Mouse (Mus musculus): Measurements from ENCODE around the gene Alg6. TPM values are rescaled to one million over a fixed set of nuclear protein-coding genes. Genes with fewer than 3 reads are reported as not detected.

Alg6 gene
- 20.0 and 21.9 TPM in 2 replicates for polyA plus RNA-seq (2015; fragmentation: Nextera tagmentation; extraction: Ambion mirVana)

DNA sequence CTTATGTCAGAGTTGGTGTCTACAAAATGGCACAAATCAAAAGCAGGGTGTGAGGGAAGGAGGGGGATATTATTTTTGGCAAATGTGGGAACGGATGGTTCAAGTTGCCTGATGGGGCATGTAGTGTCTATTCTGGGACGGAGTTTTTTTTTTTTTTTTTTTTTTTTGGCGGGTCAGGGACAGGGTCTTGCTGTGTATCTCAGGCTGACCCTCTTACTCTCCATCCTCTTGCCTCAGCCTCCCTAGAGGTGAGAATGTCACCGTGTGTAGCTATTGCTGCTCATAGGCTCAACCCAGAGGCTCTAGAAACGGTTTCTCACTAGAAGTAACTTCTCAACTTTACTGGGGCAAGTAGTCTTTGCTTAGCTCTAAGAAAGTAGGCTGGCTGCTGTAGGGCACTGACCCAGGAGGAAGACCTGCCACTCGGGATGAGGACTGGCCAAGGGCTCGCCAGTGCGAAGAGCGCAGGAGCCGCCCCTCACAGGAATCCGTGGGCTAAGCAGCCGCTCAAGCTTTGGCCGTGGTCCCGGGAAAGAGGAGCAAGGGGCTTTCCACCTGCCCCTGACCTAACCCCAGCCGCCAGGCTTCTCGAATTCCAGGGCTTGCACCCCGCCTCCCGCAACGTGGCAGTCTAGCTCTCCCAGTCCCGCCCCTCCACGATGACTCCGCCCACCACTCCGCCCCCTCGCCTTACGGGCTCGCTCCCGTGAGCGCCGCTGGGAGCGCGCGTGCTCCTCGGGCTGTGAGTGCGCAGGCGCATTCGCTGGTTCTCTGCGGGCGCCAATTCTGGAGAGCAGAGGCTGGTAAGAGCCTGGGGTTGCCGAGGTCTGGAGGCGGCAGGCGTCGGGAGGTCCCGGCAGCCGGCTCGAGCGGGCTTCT is at the start of gene Alg6:
Gene Alg6, plus strand, starts transcription at position 761 of the 879 bp plus-strand sequence.
- ATAC-seq (ENCODE audit: insufficient number of reproducible peaks, insufficient read depth, low FRiP score, low TSS enrichment, low read depth): peak; percentile 91
- H3K36me3 ChIP-seq: peaks cover 7% of the 10 kb centered on the region
- peak within 1 kb of the TSS; percentile 81 for H3K27ac ChIP-seq
- H3K4me2 ChIP-seq: peak within 1 kb of the TSS; percentile 73
- 3% methylated on average over 46 of the region's 46 CpGs for WGBS
- no peaks in the 10 kb centered on the region for H3K27me3 ChIP-seq
- H3K9ac ChIP-seq: peak within 1 kb of the TSS; percentile 90
- peak within 1 kb of the TSS; percentile 73 for H3K4me3 ChIP-seq
- peaks cover 6% of the 10 kb centered on the region; the same call in 1 of the 2 replicates for H3K4me1 ChIP-seq
- no peaks in the 10 kb centered on the region for H3K9me3 ChIP-seq

DNA sequence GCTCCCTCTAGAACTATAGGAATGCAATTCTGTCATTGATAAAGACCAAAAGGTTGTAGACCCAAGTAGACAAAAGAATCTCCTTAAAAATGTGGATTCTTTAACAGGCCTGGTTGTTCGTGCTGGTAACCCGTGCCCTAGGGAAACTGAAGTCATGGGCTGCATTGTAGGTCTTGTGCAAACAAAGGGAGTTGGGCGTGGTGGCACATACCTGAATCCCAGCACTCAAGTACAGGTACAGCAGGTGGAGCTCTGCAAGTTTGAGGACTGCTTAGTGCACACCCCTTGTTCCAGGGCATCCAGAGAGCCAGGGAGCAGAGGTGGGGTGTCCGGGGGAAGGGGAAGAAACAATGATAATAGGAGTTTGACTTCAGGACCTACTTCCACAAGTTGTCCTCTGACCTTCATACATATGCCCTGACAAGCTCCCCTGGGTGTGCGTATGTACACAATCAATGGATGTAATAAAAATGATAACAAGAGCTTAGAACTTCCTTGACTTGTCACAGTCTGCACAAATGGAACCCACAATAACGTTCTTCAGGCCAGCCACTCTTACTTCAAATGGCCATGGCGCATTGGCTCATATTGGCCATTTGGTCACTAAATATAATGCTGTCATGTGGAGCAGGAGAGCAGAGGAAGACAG is 45.1 kb upstream of the Alg6 start:
- H3K27ac ChIP-seq: no peak overlapping the region
- H3K9ac ChIP-seq: no peak overlapping the region
- 86% methylated on average over 7 of the region's 7 CpGs for WGBS
- H3K9me3 ChIP-seq: no peaks in the 10 kb centered on the region
- peaks cover 15% of the 10 kb centered on the region for H3K27me3 ChIP-seq
- no peaks in the 10 kb centered on the region for H3K4me1 ChIP-seq
- no peak overlapping the region for H3K4me2 ChIP-seq
- no peaks in the 10 kb centered on the region for H3K36me3 ChIP-seq
- H3K4me3 ChIP-seq: no peak overlapping the region
- no peak for ATAC-seq (ENCODE audit: insufficient number of reproducible peaks, insufficient read depth, low FRiP score, low TSS enrichment, low read depth)

GRCm38 (mm10) chr4:99675191-99675590 is 40.3 kb upstream of the Alg6 start:
- no peak overlapping the region for H3K4me2 ChIP-seq
- no peak for ATAC-seq (ENCODE audit: insufficient number of reproducible peaks, insufficient read depth, low FRiP score, low TSS enrichment, low read depth)
- H3K27me3 ChIP-seq: no peaks in the 10 kb centered on the region
- H3K4me1 ChIP-seq: no peaks in the 10 kb centered on the region
- no peaks in the 10 kb centered on the region for H3K36me3 ChIP-seq
- H3K9ac ChIP-seq: no peak overlapping the region
- H3K27ac ChIP-seq: no peak overlapping the region
- no peak overlapping the region for H3K4me3 ChIP-seq
- no peaks in the 10 kb centered on the region for H3K9me3 ChIP-seq

GRCm38 (mm10) chr4:99683941-99684340 is 31.5 kb upstream of the Alg6 start:
- Histone ChIP-seq H3K4me2 (no peak overlapping the region), H3K9me3 (no peaks in the 10 kb centered on the region), H3K4me1 (no peaks in the 10 kb centered on the region), H3K4me3 (no peak overlapping the region), H3K27me3 (no peaks in the 10 kb centered on the region), H3K36me3 (no peaks in the 10 kb centered on the region), H3K27ac (no peak overlapping the region), H3K9ac (no peak overlapping the region)
- WGBS: 88% methylated on average over 6 of the region's 6 CpGs
- no peak for ATAC-seq (ENCODE audit: insufficient number of reproducible peaks, insufficient read depth, low FRiP score, low TSS enrichment, low read depth)

GRCm38 (mm10) chr4:99686308-99686707 is 29.2 kb upstream of the Alg6 start:
- no peak overlapping the region for H3K9ac ChIP-seq
- no peak for ATAC-seq (ENCODE audit: insufficient number of reproducible peaks, insufficient read depth, low FRiP score, low TSS enrichment, low read depth)
- H3K27me3 ChIP-seq: no peaks in the 10 kb centered on the region
- H3K9me3 ChIP-seq: no peaks in the 10 kb centered on the region
- no peak overlapping the region for H3K27ac ChIP-seq
- no peak overlapping the region for H3K4me3 ChIP-seq
- no peaks in the 10 kb centered on the region for H3K36me3 ChIP-seq
- WGBS: 39% methylated on average over 5 of the region's 5 CpGs
- no peak overlapping the region for H3K4me2 ChIP-seq
- H3K4me1 ChIP-seq: no peaks in the 10 kb centered on the region

- no peak overlapping the region for H3K27ac ChIP-seq
- H3K9me3 ChIP-seq: no peaks in the 10 kb centered on the region
- no peak overlapping the region for H3K4me2 ChIP-seq
- H3K4me3 ChIP-seq: no peak overlapping the region
- WGBS: 90% methylated on average over 6 of the region's 6 CpGs
- H3K9ac ChIP-seq: no peak overlapping the region
- ATAC-seq (ENCODE audit: insufficient number of reproducible peaks, insufficient read depth, low FRiP score, low TSS enrichment, low read depth): no peak
- H3K36me3 ChIP-seq: no peaks in the 10 kb centered on the region
- peaks cover 6% of the 10 kb centered on the region; the same call in 1 of the 2 replicates for H3K4me1 ChIP-seq
- no peaks in the 10 kb centered on the region for H3K27me3 ChIP-seq
Measured at GRCm38 (mm10) chr4:99712583-99713183, 2.8 kb upstream of the Alg6 start.

GRCm38 (mm10) chr4:99713971-99714370 is 1.5 kb upstream of the Alg6 start:
- ATAC-seq (ENCODE audit: insufficient number of reproducible peaks, insufficient read depth, low FRiP score, low TSS enrichment, low read depth): no peak
- WGBS: 82% methylated on average over 6 of the region's 6 CpGs

DNA sequence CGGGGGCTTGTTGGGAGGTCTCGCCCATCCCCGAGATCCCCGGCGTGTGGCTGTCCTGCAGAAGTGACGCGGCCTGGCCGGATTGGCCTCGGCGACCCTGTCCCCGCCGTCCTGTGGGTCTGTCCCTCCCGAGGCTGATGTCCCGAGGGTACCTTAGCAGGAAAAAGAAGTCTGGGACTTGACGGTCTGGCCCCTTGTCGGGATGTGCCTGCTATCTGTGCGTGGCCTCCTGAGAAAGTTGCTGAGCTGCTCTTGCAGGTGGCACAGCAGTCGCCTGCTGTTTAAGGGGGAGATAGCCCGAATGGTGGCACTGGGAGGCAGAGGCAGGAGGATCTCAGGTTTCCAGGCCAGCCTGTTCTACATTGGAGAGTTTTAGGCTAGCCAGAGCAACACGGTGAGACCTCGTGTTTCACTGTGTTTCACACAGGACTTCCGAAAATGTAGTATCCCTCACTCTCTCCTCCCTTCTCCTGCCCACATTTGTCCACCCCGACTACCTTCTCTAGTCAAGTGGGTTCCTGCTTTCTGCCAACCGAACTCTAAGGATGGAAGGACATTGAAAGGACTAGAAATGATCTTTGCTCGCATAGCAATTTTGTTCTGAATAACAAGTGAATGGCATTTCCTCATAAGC is 436 bp downstream of the Alg6 start:
- Histone ChIP-seq H3K36me3 (peaks cover 12% of the 10 kb centered on the region), H3K4me3 (peak overlapping the region; percentile 73), H3K4me1 (peaks cover 6% of the 10 kb centered on the region; the same call in 1 of the 2 replicates), H3K27ac (peak overlapping the region; percentile 81), H3K9me3 (no peaks in the 10 kb centered on the region), H3K27me3 (no peaks in the 10 kb centered on the region), H3K4me2 (peak overlapping the region; percentile 73), H3K9ac (peak overlapping the region; percentile 90)
- ATAC-seq (ENCODE audit: insufficient number of reproducible peaks, insufficient read depth, low FRiP score, low TSS enrichment, low read depth): no peak
- 27% methylated on average over 25 of the region's 25 CpGs for WGBS

More at GRCm38 (mm10) chr4:99713971-99714370, 1.5 kb upstream of the Alg6 start:
- Histone ChIP-seq H3K4me1 (peaks cover 6% of the 10 kb centered on the region; the same call in 1 of the 2 replicates), H3K27me3 (no peaks in the 10 kb centered on the region), H3K9me3 (no peaks in the 10 kb centered on the region), H3K9ac (no peak overlapping the region), H3K4me3 (no peak overlapping the region), H3K36me3 (no peaks in the 10 kb centered on the region), H3K4me2 (no peak overlapping the region), H3K27ac (no peak overlapping the region)

GRCm38 (mm10) chr4:99717905-99718304 is 2.4 kb downstream of the Alg6 start:
- 63% methylated on average over 4 of the region's 4 CpGs for WGBS
- no peaks in the 10 kb centered on the region for H3K27me3 ChIP-seq
- no peak overlapping the region for H3K9ac ChIP-seq
- H3K36me3 ChIP-seq: peaks cover 19% of the 10 kb centered on the region
- H3K4me1 ChIP-seq: peaks cover 6% of the 10 kb centered on the region; the same call in 1 of the 2 replicates
- H3K27ac ChIP-seq: no peak overlapping the region
- no peak overlapping the region for H3K4me3 ChIP-seq
- no peak overlapping the region for H3K4me2 ChIP-seq
- no peak for ATAC-seq (ENCODE audit: insufficient number of reproducible peaks, insufficient read depth, low FRiP score, low TSS enrichment, low read depth)
- H3K9me3 ChIP-seq: no peaks in the 10 kb centered on the region

DNA sequence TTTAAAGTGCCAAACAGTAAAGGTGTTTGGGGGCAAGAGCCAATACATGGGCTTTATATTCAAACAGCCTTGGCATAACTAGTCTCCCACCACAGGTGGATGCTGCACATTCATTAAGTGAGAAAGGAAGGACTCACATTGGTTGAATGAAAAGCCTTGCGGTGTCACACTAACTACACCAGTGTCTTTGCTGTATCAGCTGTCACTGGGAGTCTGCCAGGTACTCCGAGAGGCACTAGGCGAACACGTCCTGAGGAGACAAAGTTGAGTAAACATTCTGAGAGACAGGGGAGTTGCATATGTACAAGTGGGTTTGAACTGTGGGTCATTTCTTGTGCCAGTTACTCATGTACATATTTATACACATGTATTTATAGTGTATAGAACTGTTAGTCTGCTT is 8.9 kb downstream of the Alg6 start:
- Histone ChIP-seq H3K9ac (no peak overlapping the region), H3K4me1 (no peaks in the 10 kb centered on the region), H3K4me3 (no peak overlapping the region), H3K4me2 (no peak overlapping the region), H3K27me3 (no peaks in the 10 kb centered on the region), H3K9me3 (no peaks in the 10 kb centered on the region; the same call in 1 of the 2 replicates), H3K27ac (no peak overlapping the region), H3K36me3 (peaks cover 50% of the 10 kb centered on the region)
- no peak for ATAC-seq (ENCODE audit: insufficient number of reproducible peaks, insufficient read depth, low FRiP score, low TSS enrichment, low read depth)
- WGBS: 95% methylated on average over 4 of the region's 4 CpGs

DNA sequence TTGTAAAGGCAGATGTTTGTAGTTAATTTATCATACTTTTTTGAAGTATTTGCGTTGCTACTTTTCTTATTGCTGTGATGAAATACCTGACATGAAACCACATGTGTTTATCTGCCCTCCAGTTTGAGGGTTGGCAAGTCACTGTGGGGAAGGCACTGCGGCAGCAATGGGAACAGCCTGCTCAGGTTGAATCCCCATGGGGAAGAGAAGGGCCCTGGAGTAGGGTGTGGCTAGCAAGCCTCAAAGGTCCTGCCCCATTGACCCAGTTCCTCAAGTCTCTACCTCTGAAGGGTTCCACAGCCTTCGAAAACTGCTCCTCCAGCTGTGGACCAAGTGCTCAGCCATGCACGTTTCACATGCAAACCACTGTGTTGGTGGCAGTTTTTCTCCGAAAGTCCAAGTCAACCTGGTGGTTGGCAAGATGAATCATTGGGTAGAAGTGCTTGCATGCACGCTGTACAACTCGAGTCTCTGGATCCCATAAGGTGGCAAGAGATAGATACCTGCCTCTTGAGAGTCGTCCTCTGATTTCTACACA is 10.5 kb downstream of the Alg6 start:
- Histone ChIP-seq H3K4me3 (no peak overlapping the region), H3K9ac (no peak overlapping the region), H3K27me3 (no peaks in the 10 kb centered on the region), H3K27ac (no peak overlapping the region), H3K9me3 (peaks cover 12% of the 10 kb centered on the region), H3K4me1 (no peaks in the 10 kb centered on the region), H3K4me2 (no peak overlapping the region), H3K36me3 (peaks cover 56% of the 10 kb centered on the region)
- 89% methylated on average over 8 of the region's 8 CpGs for WGBS
- ATAC-seq (ENCODE audit: insufficient number of reproducible peaks, insufficient read depth, low FRiP score, low TSS enrichment, low read depth): no peak
